Mouse (Mus musculus): Measurements from ENCODE around the gene AI661453.

- TF ChIP-seq POLR2A (IDR thresholded peaks at IDR 0.05; ENCODE audit: insufficient read depth, low read length) (no peak), CTCF (IDR thresholded peaks at IDR 0.05; ENCODE audit: low read depth, low read length) (no peak)
Measured at GRCm38 (mm10) chr17:47441296-47442051, 5.1 kb downstream of the AI661453 start.

Data from ES-Bruce4 (cell line).